Mouse (Mus musculus): Measurements from ENCODE around the gene Ptpn14.

GRCm38 (mm10) chr1:189798949-189799348 is 70.9 kb downstream of the Ptpn14 start:
- TF ChIP-seq CTCF (IDR thresholded peaks at IDR 0.05; ENCODE audit: borderline replicate concordance, insufficient read depth, low read length) = no peak
- TF ChIP-seq POLR2A (IDR thresholded peaks at IDR 0.05; ENCODE audit: low read depth, low read length) = no peak

Data from embryonic fibroblast, embryonic 13.5 days (primary cell).